Mouse (Mus musculus): ENCODE data around the gene Ap1ar. TPM values are rescaled to one million over a fixed set of nuclear protein-coding genes. Genes with fewer than 3 reads are reported as not detected.

Ap1ar gene
- polyA plus RNA-seq, 2 experiments, result 38.2 to 43.1 TPM

GRCm38 (mm10) chr3:127807846-127808245 is 29.5 kb downstream of the Ap1ar start:
- H3K9me3 ChIP-seq (ENCODE audit: control insufficient read depth, low read length), result no peaks in the 10 kb centered on the region
- no peaks in the 10 kb centered on the region for H3K4me1 ChIP-seq (ENCODE audit: control insufficient read depth, insufficient read depth, low read length)
- no peaks in the 10 kb centered on the region for H3K27me3 ChIP-seq (ENCODE audit: control insufficient read depth, insufficient read depth, low read length)
- H3K4me3 ChIP-seq (replicated peaks; ENCODE audit: low read length), result no peak overlapping the region
- H3K27ac ChIP-seq (replicated peaks; ENCODE audit: low read depth, low read length), result no peak overlapping the region
- WGBS, result 75% methylated on average over 5 of the region's 5 CpGs
- no peak overlapping the region for H3K9ac ChIP-seq (ENCODE audit: low read depth, low read length, severe bottlenecking)
- H3K36me3 ChIP-seq (ENCODE audit: control insufficient read depth, insufficient read depth, low read length), result peaks cover 51% of the 10 kb centered on the region
- no peak for DNase-seq (ENCODE audit: low spot score)
- H3K4me2 ChIP-seq (replicated peaks; ENCODE audit: low read depth, low read length, severe bottlenecking), result no peak overlapping the region
- ATAC-seq (ENCODE audit: low FRiP score, low read depth), result no peak
- TF ChIP-seq POLR2A (IDR thresholded peaks at IDR 0.05; ENCODE audit: borderline replicate concordance, extremely low read depth, insufficient read depth, insufficient read length), result no peak

GRCm38 (mm10) chr3:127805991-127806390 is 31.3 kb downstream of the Ap1ar start:
- no peak overlapping the region for H3K27ac ChIP-seq (replicated peaks; ENCODE audit: low read depth, low read length)

GRCm38 (mm10) chr3:127805071-127805470 is 32.3 kb downstream of the Ap1ar start:
- WGBS, result 76% methylated on average over 12 of the region's 12 CpGs
- DNase-seq (ENCODE audit: low spot score), result no peak
- Histone ChIP-seq H3K27me3 (ENCODE audit: control insufficient read depth, insufficient read depth, low read length) (no peaks in the 10 kb centered on the region), H3K27ac (replicated peaks; ENCODE audit: low read depth, low read length) (no peak overlapping the region), H3K4me1 (ENCODE audit: control insufficient read depth, insufficient read depth, low read length) (no peaks in the 10 kb centered on the region), H3K36me3 (ENCODE audit: control insufficient read depth, insufficient read depth, low read length) (peaks cover 28% of the 10 kb centered on the region), H3K9me3 (ENCODE audit: control insufficient read depth, low read length) (no peaks in the 10 kb centered on the region), H3K9ac (ENCODE audit: low read depth, low read length, severe bottlenecking) (no peak overlapping the region), H3K4me3 (replicated peaks; ENCODE audit: low read length) (no peak overlapping the region), H3K4me2 (replicated peaks; ENCODE audit: low read depth, low read length, severe bottlenecking) (no peak overlapping the region)
- no peak for ATAC-seq (ENCODE audit: low FRiP score, low read depth)
- TF ChIP-seq POLR2A (IDR thresholded peaks at IDR 0.05; ENCODE audit: borderline replicate concordance, extremely low read depth, insufficient read depth, insufficient read length), result no peak

More at GRCm38 (mm10) chr3:127805991-127806390, 31.3 kb downstream of the Ap1ar start:
- peaks cover 35% of the 10 kb centered on the region for H3K36me3 ChIP-seq (ENCODE audit: control insufficient read depth, insufficient read depth, low read length)
- ATAC-seq (ENCODE audit: low FRiP score, low read depth) (no peak), DNase-seq (ENCODE audit: low spot score) (no peak)
- H3K4me1 ChIP-seq (ENCODE audit: control insufficient read depth, insufficient read depth, low read length), result no peaks in the 10 kb centered on the region
- H3K27me3 ChIP-seq (ENCODE audit: control insufficient read depth, insufficient read depth, low read length), result no peaks in the 10 kb centered on the region
- no peak overlapping the region for H3K4me3 ChIP-seq (replicated peaks; ENCODE audit: low read length)
- H3K4me2 ChIP-seq (replicated peaks; ENCODE audit: low read depth, low read length, severe bottlenecking), result no peak overlapping the region
- no peaks in the 10 kb centered on the region for H3K9me3 ChIP-seq (ENCODE audit: control insufficient read depth, low read length)
- WGBS, result 91% methylated on average over 6 of the region's 6 CpGs
- no peak overlapping the region for H3K9ac ChIP-seq (ENCODE audit: low read depth, low read length, severe bottlenecking)
- TF ChIP-seq POLR2A (IDR thresholded peaks at IDR 0.05; ENCODE audit: borderline replicate concordance, extremely low read depth, insufficient read depth, insufficient read length), result no peak

- no peaks in the 10 kb centered on the region for H3K9me3 ChIP-seq (ENCODE audit: control insufficient read depth, low read length)
- no peak overlapping the region for H3K4me2 ChIP-seq (replicated peaks; ENCODE audit: low read depth, low read length, severe bottlenecking)
- H3K27ac ChIP-seq (replicated peaks; ENCODE audit: low read depth, low read length), result no peak overlapping the region
- H3K4me1 ChIP-seq (ENCODE audit: control insufficient read depth, insufficient read depth, low read length), result no peaks in the 10 kb centered on the region
- H3K9ac ChIP-seq (ENCODE audit: low read depth, low read length, severe bottlenecking), result no peak overlapping the region
- no peak overlapping the region for H3K4me3 ChIP-seq (replicated peaks; ENCODE audit: low read length)
- H3K36me3 ChIP-seq (ENCODE audit: control insufficient read depth, insufficient read depth, low read length), result peaks cover 24% of the 10 kb centered on the region
- ATAC-seq (ENCODE audit: low FRiP score, low read depth), result no peak
- no peak for TF ChIP-seq POLR2A (IDR thresholded peaks at IDR 0.05; ENCODE audit: borderline replicate concordance, extremely low read depth, insufficient read depth, insufficient read length)
- H3K27me3 ChIP-seq (ENCODE audit: control insufficient read depth, insufficient read depth, low read length), result no peaks in the 10 kb centered on the region
- DNase-seq (ENCODE audit: low spot score), result no peak
- 88% methylated on average over 4 of the region's 4 CpGs for WGBS
Observed at GRCm38 (mm10) chr3:127804439-127804838, 32.9 kb downstream of the Ap1ar start.

- WGBS, result 51% methylated on average over 8 of the region's 8 CpGs
- Histone ChIP-seq H3K27ac (replicated peaks; ENCODE audit: low read depth, low read length) (no peak overlapping the region), H3K9ac (ENCODE audit: low read depth, low read length, severe bottlenecking) (no peak overlapping the region), H3K4me1 (ENCODE audit: control insufficient read depth, insufficient read depth, low read length) (no peaks in the 10 kb centered on the region), H3K36me3 (ENCODE audit: control insufficient read depth, insufficient read depth, low read length) (peaks cover 7% of the 10 kb centered on the region), H3K27me3 (ENCODE audit: control insufficient read depth, insufficient read depth, low read length) (no peaks in the 10 kb centered on the region), H3K9me3 (ENCODE audit: control insufficient read depth, low read length) (no peaks in the 10 kb centered on the region), H3K4me3 (replicated peaks; ENCODE audit: low read length) (no peak overlapping the region), H3K4me2 (replicated peaks; ENCODE audit: low read depth, low read length, severe bottlenecking) (no peak overlapping the region)
- DNase-seq (ENCODE audit: low spot score) (no peak), ATAC-seq (ENCODE audit: low FRiP score, low read depth) (no peak)
- no peak for TF ChIP-seq POLR2A (IDR thresholded peaks at IDR 0.05; ENCODE audit: borderline replicate concordance, extremely low read depth, insufficient read depth, insufficient read length)
Observed at GRCm38 (mm10) chr3:127802814-127803213, 34.5 kb downstream of the Ap1ar start.

GRCm38 (mm10) chr3:127801162-127801561 is 36.2 kb downstream of the Ap1ar start:
- Histone ChIP-seq H3K27me3 (ENCODE audit: control insufficient read depth, insufficient read depth, low read length) (no peaks in the 10 kb centered on the region), H3K27ac (replicated peaks; ENCODE audit: low read depth, low read length) (no peak overlapping the region), H3K4me3 (replicated peaks; ENCODE audit: low read length) (no peak overlapping the region), H3K9ac (ENCODE audit: low read depth, low read length, severe bottlenecking) (no peak overlapping the region), H3K36me3 (ENCODE audit: control insufficient read depth, insufficient read depth, low read length) (peaks cover 1% of the 10 kb centered on the region; the same call in 1 of the 2 replicates), H3K4me1 (ENCODE audit: control insufficient read depth, insufficient read depth, low read length) (no peaks in the 10 kb centered on the region), H3K4me2 (replicated peaks; ENCODE audit: low read depth, low read length, severe bottlenecking) (no peak overlapping the region), H3K9me3 (ENCODE audit: control insufficient read depth, low read length) (no peaks in the 10 kb centered on the region)
- no peak for DNase-seq (ENCODE audit: low spot score)
- no peak for ATAC-seq (ENCODE audit: low FRiP score, low read depth)
- WGBS, result 90% methylated on average over 8 of the region's 8 CpGs
- no peak for TF ChIP-seq POLR2A (IDR thresholded peaks at IDR 0.05; ENCODE audit: borderline replicate concordance, extremely low read depth, insufficient read depth, insufficient read length)
